Mouse (Mus musculus) G1E (cell line): ENCODE measurements at regions not wholly inside any gene's neighbourhood (a gene's known extent, or its start where the extent isn't known, plus 50 kb on each side); places are given as distances from the start of the nearest gene placed in this dataset.

Experiments used
- ATAC-seq: 2 replicates; pipeline ENCODE4 v1.8.0; 2016; ENCODE audit warnings: mild to moderate bottlenecking; ENCODE audit not compliant: insufficient number of reproducible peaks, poor library complexity, low FRiP score, severe bottlenecking; ENCODE audit errors: extremely low read depth
- DNase-seq: peaks from one replicate; pipeline ENCODE4 v3.0.0; 2012; ENCODE audit warnings: low spot score
- H3K27me3 ChIP-seq: 2 replicates; pipeline ENCODE4 v1.6.1; 2012; ENCODE audit warnings: mild to moderate bottlenecking, low read length, inconsistent platforms; ENCODE audit not compliant: insufficient read depth
- H3K36me3 ChIP-seq: replicated peaks from 2 replicates; pipeline ENCODE3; 2012; ENCODE audit warnings: mild to moderate bottlenecking, inconsistent platforms
- H3K4me1 ChIP-seq: 2 replicates; pipeline ENCODE4 v1.6.1; 2012; ENCODE audit warnings: low read depth, low read length, inconsistent platforms, mixed read lengths; ENCODE audit not compliant: insufficient read depth
- H3K4me3 ChIP-seq: 2 replicates; pipeline ENCODE4 v1.5.1; 2012; ENCODE audit warnings: low read depth, mild to moderate bottlenecking, inconsistent platforms, low read length, moderate library complexity, mixed read lengths
- H3K9me3 ChIP-seq: replicated peaks from 2 replicates; pipeline ENCODE4 v1.6.1; 2012; ENCODE audit warnings: inconsistent platforms
- CTCF ChIP-seq: IDR thresholded peaks from 2 replicates; pipeline ENCODE4 v1.5.1; 2012; ENCODE audit warnings: low read depth, low read length, inconsistent platforms, mixed read lengths
- GATA1 ChIP-seq: IDR thresholded peaks from 2 replicates; pipeline ENCODE4 v1.6.1; 2012; ENCODE audit warnings: borderline replicate concordance, low read length, inconsistent platforms, mixed read lengths
- GATA2 ChIP-seq: IDR thresholded peaks from 2 replicates; pipeline ENCODE4 v1.6.1; 2012; ENCODE audit warnings: low read depth, low read length, inconsistent platforms, borderline replicate concordance
- POLR2AphosphoS5 ChIP-seq: IDR thresholded peaks from 2 replicates; pipeline ENCODE4 v1.6.1; 2012; ENCODE audit warnings: low read depth, low read length, inconsistent platforms; ENCODE audit not compliant: insufficient replicate concordance
- TAL1 ChIP-seq: conservative IDR thresholded peaks from 2 replicates; pipeline ENCODE4 v1.6.1; 2012; ENCODE audit warnings: low read depth, low read length, inconsistent platforms, mixed read lengths

- peaks cover 57% of the 10 kb centered on the region for H3K9me3 ChIP-seq
- H3K36me3 ChIP-seq: no peaks in the 10 kb centered on the region
- no peak overlapping the region for H3K4me3 ChIP-seq
- DNase-seq (no peak), ATAC-seq (no peak)
- no peaks in the 10 kb centered on the region for H3K4me1 ChIP-seq
- no peaks in the 10 kb centered on the region for H3K27me3 ChIP-seq
- TF ChIP-seq POLR2AphosphoS5 (no peak), GATA2 (no peak), CTCF (no peak), TAL1 (no peak), GATA1 (no peak)
Measured at GRCm38 (mm10) chr1:189478051-189478450, 76.0 kb upstream of the Kcnk2 start.

- no peaks in the 10 kb centered on the region for H3K4me1 ChIP-seq
- ATAC-seq (no peak), DNase-seq (no peak)
- H3K4me3 ChIP-seq: no peak overlapping the region
- H3K36me3 ChIP-seq: no peaks in the 10 kb centered on the region
- no peaks in the 10 kb centered on the region for H3K27me3 ChIP-seq
- no peak for TF ChIP-seq GATA1
- no peak for TF ChIP-seq POLR2AphosphoS5
- TF ChIP-seq GATA2: no peak
- no peak for TF ChIP-seq TAL1
- no peak for TF ChIP-seq CTCF
- peaks cover 60% of the 10 kb centered on the region for H3K9me3 ChIP-seq
Measured at GRCm38 (mm10) chr1:189476796-189477195, 74.7 kb upstream of the Kcnk2 start.

- Histone ChIP-seq H3K36me3 (no peaks in the 10 kb centered on the region), H3K9me3 (peaks cover 48% of the 10 kb centered on the region), H3K4me3 (no peak overlapping the region), H3K27me3 (no peaks in the 10 kb centered on the region), H3K4me1 (no peaks in the 10 kb centered on the region)
- TF ChIP-seq POLR2AphosphoS5: no peak
- TF ChIP-seq GATA2: no peak
- no peak for TF ChIP-seq GATA1
- no peak for TF ChIP-seq TAL1
- TF ChIP-seq CTCF: no peak
- DNase-seq: no peak
- no peak for ATAC-seq
Measured at GRCm38 (mm10) chr1:189473071-189473470, 71.0 kb upstream of the Kcnk2 start.

- no peak overlapping the region for H3K4me3 ChIP-seq
- no peaks in the 10 kb centered on the region for H3K4me1 ChIP-seq
- DNase-seq (no peak), ATAC-seq (no peak)
- H3K27me3 ChIP-seq: no peaks in the 10 kb centered on the region
- TF ChIP-seq GATA2 (no peak), GATA1 (no peak), TAL1 (no peak), POLR2AphosphoS5 (no peak), CTCF (no peak)
- H3K9me3 ChIP-seq: peaks cover 53% of the 10 kb centered on the region
- no peaks in the 10 kb centered on the region for H3K36me3 ChIP-seq
Measured at GRCm38 (mm10) chr1:189458421-189458820, 56.3 kb upstream of the Kcnk2 start.
